Comparison of ENCODE assay signal across 8 mouse cellular contexts in the genomic region with DNA sequence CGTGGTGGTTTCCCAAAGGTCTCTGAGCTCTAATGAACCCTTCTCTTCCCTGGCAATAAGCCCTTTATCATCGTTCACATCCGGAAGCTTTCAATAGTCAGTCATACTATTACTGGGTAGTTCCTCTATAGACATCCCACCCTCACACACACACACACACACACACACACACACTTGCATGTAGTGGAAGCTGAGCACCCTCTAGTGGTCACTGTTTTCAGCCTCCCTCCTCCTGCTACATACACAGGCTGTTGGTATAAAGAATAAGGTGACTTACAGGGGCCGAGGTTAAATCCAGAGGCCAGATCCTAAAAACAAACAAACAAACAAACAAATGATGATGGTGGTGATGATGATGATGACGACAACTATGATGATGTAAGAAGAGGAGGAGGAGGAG.
A peak's percentile ranks its signal among the peaks of the same experiment; 100 is the strongest.
DNase-seq lines count a peak whose midpoint lies in the region; ATAC-seq lines count a peak whose summit lies in the region.

No protein-coding gene starts in this region.

- peak; percentile 38 to 52 for DNase-seq in cerebellum, adult 18-20 months
- DNase-seq in thymus, postnatal 4 days, result peak; percentile 38
- no peak for DNase-seq in thymus, adult 18-20 months
- DNase-seq in fibroblast of lung, adult 2 months (ENCODE audit: low read depth), result peak; percentile 5
- DNase-seq in kidney, postnatal 14 days, result peak; percentile 66
- DNase-seq in adipocyte (ENCODE audit: low spot score), result no peak

- ATAC-seq in cerebellum, adult (ENCODE audit: insufficient number of reproducible peaks, low FRiP score, low TSS enrichment), result no peak
- ATAC-seq in megakaryocyte progenitor cell, adult 5-6 weeks (replicated peaks; ENCODE audit: poor library complexity), result peak; percentile 61

Comparison
In these comparisons a context has a peak if more than half of its experiments do, and no peak if none do; other contexts are left out.
1. DNase-seq: peak in cerebellum, adult 18-20 months (2 of 2), thymus, postnatal 4 days (single experiment), fibroblast of lung, adult 2 months (single experiment) and kidney, postnatal 14 days (single experiment); none in thymus, adult 18-20 months (0 of 2) and adipocyte (single experiment).